Mouse (Mus musculus) G1E (cell line): ENCODE results near the gene Ubap2l.

ENCODE experiments used
- CTCF ChIP-seq: IDR thresholded peaks from 2 replicates; pipeline ENCODE4 v1.5.1; 2012; ENCODE audit warnings: low read depth, low read length, inconsistent platforms, mixed read lengths
- POLR2AphosphoS5 ChIP-seq: IDR thresholded peaks from 2 replicates; pipeline ENCODE4 v1.6.1; 2012; ENCODE audit warnings: low read depth, low read length, inconsistent platforms; ENCODE audit not compliant: insufficient replicate concordance
- TAL1 ChIP-seq: conservative IDR thresholded peaks from 2 replicates; pipeline ENCODE4 v1.6.1; 2012; ENCODE audit warnings: low read depth, low read length, inconsistent platforms, mixed read lengths

- no peak for TF ChIP-seq POLR2AphosphoS5
- TF ChIP-seq TAL1: no peak
- no peak for TF ChIP-seq CTCF
Observed at GRCm38 (mm10) chr3:90078224-90078623, 25.8 kb upstream of the Ubap2l start.
